Mouse (Mus musculus) layer of hippocampus, adult 9-11 months (tissue): ENCODE data around the gene Cideb.
A peak's percentile ranks its signal among the peaks of the same experiment; 100 is the strongest.

ENCODE experiments used
- DNase-seq: peaks from one replicate; pipeline ENCODE4 v3.0.0; 2022

The Cideb gene

DNA sequence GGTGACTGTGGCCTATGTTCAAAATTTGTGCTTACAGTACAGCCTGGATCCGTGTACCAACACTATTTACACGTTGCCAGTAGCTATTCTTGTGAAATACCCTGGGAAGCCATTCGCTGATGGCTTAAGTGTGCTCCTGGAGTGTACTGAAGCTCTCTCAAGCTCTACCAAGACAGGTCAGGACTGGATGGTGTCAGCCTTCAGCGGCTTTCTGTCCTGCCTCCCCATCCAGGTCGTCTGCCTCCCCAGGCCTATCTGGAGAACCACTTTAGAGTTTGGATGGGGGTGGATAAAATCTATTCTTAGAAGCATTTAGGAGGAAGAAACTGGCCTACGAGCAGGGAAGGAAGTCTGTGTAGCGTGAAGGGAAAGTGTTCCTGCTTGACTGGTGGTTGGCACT, 4.9 kb upstream of the Cideb start:
- DNase-seq: no peak

DNA sequence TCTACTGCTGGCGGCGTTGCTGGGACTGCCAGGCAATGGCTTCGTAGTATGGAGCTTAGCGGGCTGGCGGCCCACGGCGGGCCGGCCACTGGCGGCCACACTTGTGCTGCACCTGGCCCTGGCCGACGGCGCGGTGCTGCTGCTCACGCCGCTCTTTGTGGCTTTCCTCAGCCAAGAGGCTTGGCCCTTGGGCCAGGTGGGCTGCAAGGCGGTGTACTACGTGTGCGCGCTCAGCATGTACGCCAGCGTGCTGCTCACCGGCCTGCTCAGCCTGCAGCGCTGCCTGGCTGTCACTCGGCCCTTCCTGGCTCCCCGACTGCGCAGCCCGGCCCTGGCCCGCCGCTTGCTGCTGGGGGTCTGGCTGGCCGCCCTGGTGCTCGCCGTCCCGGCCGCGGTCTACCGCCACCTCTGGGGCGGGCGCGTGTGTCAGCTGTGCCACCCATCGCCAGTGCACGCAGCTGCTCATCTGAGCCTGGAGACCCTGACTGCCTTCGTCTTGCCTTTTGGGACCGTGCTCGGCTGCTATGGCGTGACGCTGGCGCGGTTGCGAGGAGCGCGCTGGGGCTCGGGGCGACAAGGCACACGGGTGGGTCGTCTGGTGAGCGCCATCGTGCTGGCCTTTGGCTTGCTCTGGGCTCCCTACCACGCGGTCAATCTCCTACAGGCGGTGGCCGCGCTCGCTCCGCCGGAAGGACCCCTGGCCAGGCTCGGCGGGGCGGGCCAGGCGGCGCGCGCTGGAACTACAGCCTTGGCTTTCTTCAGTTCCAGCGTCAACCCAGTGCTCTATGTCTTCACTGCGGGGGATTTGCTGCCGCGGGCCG, 4.0 kb upstream of the Cideb start:
- DNase-seq: no peak

DNA sequence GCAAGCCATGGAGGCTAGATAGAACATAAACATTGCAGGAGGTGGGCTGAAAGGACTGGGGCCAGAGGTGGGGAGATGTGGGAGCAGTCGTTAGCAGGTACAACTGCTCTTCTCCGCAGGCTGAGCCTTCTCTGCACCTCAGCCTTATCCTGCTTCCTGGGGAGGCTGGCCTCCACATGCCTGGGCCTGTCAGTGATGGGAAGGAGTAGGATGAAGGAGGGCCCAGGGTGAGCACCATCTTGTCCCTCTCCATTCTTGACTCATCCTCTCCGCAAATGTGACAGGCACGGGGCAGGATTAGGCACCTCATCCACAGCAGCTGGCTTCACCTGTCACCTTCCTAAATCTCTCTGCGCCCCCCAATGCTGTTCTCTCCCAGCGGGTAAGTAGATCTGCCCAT, 2.9 kb upstream of the Cideb start, which contains the start of gene Ltb4r2:
Gene Ltb4r2, plus strand, starts transcription at position 266 of the 400 bp plus-strand sequence.
- no peak for DNase-seq

DNA sequence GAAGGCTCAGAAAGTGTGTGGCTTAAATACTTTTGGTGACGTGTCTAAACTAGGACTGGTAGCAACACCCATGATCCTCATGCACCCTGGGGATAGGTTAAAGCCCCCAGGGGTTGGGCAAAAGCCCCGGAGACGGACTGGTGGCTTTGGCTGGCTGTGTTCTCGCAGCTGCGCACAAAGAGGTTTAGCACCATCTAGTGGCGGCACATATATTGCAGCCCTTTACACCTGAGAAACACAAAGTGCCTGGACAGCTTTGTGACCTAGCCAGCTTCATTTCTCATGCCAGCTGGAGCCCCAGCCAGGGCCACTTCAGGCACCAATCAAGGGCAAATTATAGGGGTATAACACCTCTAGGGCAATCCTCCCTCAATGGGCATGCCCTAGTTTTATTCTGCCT, 1.9 kb upstream of the Cideb start:
- DNase-seq: peak; percentile 76

DNA sequence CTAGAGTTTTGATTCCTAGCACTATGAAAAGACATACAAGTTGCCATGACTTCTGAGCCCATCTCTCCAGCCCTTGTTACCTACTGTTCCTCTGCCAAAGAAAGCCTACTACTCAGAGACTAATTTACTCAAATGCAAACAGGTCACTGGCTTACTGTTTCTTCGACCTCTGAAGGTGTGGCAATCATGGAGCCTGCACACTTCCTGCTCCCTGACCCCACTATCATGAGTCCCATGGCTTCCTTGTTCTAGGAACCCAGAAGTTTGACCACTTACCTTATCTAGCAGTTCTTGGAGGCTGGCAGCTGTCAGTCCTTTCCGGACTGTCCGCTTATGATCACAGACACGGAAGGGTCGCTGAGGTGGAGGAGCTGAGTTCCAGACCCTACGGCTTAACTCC, 692 bp downstream of the Cideb start:
- DNase-seq: no peak

DNA sequence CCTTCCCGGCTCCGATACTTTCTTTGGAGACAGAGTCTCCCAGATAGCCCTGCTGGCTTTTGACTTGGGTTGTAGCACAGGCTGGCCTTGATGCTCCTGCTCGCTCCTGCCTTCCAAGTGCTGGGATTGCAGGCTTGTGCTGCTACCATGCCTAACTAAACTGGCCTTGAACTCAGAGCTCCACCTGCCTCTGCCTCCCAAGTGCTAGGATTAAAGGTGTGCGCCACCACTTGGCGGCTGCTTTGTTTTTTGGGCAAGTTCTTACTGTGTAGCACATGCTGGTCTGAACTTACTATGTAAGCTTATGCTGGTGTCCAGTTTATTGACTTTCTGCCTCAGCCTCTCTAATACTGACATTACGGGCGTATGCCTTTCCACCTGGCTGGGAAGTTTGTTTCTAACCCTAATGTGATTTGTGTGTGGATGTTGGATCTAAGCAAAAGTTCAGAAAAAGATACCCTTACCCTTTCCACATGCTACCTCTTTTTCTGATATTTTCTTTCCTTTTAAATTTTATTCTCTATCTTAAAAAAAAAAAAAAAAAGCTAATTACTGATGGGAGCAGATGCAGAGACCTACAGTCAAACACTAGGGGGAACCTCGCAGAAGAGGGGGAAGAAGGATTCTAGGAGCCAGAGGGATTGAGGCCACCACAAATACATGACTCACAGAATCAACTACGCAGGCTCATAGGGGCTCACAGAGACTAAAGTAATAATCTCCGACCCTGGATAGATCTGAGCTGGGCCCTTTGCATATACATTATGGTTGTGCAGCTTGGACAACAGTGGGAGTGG, 11.0 kb downstream of the Cideb start:
- DNase-seq: no peak

DNA sequence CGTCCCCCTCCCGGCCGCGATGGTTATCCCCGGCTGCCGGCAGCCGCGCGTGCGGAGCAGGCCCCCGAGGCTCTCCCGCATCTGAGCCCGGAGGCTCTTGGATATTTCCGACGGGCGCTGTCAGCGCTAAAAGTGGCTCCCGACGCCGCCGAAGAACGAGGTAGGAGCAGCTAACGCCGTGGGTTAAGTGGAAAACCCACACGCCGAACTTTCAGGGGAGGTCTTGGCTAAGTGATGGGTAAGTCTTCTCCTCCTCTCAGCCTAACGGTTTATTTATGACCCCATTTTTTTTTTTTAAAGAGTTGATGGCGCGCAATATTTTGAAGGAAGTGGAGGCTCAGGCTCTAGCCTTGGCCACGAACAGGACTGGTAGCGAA, 12.4 kb downstream of the Cideb start:
- no peak for DNase-seq

DNA sequence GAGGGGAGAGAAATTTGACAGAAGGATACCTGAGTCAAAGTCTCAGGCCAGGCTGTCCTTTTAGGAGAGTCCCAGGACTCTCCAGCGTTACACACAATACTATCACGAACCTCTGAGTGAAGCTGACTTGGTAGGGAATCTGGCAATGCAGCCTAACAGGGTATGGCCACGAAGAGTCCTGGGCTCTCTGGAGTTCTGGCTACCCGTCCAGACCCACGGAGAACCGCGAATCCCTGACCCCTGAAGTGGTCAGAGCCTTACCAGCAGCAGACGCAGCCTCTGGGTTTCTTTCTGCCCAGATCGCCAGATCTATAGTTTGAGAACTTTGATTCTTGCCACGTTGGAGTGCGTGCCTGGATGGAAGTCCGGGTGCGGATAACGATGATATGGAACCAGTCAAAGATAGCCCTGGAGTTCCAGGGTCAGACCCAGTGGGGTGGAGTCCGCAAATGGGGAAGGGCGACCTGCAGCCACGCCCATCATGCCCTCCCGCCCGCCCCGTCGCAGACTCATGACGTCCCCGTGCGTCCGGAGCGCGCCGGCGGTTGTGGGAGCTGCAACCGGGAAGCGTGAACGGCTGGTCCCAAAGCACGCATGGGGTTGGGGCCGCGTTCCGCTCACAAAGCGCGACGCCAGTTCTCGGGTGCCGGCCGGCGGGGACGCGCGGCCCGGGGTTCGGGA, 12.9 kb downstream of the Cideb start, which contains the start of the genes Dhrs1 and Nop9:
Gene Dhrs1, minus strand, starts transcription at position 511 of the 681 bp plus-strand sequence.
Gene Nop9, plus strand, starts transcription at position 514 of the 681 bp plus-strand sequence.
- peak; percentile 85 for DNase-seq

DNA sequence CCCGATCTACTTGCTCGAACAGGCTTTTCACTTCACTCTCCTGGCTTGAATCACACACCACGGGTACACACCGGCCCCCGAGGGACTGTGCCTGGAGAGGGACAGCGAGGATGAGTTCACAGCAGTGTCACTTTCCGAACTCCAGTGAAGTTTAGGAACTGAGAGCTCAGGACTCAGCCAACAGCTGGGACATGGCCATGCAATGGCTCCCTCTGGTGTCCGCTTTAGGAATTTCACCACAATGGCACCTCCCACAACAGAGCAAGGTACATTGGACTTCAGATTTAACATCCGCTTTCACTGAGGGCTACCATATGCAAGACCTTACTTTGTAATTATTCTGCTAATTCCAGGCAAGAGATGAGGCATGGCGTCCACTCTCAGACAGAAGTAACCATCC, 14.5 kb downstream of the Cideb start:
- peak; percentile 79 for DNase-seq

DNA sequence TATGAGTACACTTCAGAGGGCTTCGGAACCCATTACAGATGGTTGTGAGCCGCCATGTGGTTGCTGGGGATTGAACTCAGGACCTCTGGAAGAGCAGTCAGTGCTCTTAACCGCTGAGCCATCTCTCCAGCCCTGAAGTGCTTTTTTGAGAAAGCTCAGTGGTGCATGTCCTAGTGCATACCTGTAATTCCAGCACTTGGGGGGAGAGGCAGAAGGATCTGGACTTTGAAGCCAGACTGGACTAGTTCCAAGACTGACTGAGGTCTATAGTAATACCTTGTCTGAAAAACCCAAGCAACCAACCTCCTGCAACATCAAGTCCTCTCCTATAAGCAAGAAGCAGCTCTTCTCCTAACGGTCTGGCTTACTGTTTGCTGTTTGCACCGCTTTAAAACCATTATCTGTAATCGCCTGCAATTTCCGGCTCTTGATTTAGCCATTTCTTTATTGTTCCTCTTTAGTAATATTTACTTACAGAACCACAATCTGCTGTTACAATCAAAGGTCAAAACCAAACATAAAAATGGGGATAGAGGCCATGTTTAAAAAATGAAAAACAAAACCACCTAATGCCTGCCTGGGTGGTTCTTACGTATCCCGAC, 21.1 kb downstream of the Cideb start:
- DNase-seq: no peak

DNA sequence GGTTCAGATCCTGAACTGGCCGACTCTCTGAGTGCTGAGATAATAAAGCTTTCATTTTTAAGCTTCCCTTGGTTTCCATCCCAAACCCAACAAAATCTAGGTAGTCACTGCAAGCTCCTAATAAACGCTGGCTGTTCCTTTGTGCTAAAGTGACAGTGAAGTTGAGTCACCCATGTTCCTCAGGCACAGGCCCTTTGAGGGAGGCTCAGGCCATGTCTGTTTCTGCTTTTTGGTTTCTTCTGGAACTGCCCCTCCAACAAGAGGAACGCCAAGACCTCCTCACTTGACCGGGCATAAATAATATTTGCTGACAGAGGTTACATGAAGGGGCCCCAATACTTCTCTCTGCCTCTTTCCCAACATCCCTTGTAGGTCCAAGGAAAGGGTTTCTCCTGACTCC, 22.5 kb downstream of the Cideb start:
- DNase-seq: no peak

DNA sequence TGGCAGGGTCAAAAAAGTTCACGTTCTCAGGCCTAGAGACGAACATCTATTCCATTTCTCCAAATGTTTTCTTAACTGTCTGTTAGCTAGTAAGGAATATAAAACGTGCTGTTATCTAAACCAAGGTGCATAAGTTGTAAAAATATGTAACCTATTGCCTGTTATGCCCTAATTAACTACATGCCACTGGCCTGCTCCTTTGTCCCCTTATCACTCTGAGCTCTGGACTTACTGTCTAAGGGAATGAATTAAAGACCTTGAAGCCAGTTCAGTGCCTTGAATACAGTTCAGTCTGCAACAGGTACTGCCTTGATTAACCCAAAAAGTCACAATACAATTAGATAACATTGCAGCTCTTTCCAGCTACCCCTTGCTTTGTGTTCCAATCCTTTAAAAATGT, 22.9 kb downstream of the Cideb start:
- DNase-seq: no peak

DNA sequence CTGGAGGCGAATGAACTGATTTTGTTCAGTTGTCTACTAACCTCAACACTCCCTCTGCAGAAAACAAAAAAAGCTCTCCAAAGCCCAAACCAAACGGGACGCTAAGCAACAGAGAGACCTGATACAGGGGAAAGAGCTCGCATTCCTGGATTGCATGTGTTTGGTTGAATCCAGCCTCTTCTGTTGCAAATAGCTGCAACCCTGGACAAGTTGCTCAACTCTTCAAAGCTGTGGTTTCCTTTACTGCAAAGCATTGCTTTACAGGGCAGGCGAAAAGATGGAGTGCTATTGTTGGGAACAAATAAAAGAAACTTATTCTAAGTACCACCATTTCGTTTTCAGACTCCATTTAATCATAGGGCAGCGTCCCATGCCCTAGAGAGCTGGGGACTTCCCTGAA, 23.4 kb downstream of the Cideb start:
- DNase-seq: no peak

DNA sequence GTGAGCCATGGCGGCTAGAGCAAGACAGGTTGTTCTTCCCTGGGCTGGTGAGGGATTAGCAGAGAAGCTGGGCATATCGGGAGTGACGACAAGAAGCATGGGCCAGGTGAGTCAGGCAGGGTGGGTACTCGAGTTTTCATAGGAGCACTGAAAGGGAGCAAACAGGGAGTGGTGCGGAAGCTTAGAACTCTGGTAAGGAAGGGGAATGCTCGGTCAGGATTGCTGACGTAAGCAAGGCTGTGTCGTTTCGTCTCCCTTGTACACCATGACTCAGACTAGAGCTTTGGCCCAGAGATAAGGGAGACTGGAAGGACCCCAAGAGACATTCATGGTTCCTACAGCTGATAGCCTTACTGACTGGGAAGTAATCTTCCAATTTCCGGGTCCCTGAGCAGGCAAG, 24.4 kb downstream of the Cideb start:
- no peak for DNase-seq

DNA sequence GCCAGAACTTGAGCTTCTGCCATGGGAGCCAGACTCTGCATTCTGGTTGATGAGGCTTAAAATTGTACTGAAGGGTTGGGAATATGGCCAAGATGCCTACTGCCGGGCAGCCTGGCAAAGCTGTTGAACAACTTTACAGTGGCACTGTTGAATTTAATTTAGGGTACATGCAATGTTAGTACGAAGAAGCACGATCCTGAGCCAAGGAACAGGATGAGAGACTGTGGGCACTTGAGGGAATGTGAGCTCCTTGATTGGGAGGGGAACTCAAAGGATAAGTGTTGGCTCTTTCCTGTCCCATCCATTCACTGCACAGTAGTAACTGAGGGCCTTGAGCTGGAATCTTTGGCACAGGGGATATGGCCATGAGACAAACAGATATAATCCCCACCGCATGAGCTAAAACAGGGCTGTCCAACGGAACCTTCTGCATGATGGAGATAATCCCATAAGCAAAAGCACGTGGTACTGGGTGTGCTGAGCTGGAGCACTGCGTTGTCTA, 27.7 kb downstream of the Cideb start:
- peak; percentile 55 for DNase-seq

DNA sequence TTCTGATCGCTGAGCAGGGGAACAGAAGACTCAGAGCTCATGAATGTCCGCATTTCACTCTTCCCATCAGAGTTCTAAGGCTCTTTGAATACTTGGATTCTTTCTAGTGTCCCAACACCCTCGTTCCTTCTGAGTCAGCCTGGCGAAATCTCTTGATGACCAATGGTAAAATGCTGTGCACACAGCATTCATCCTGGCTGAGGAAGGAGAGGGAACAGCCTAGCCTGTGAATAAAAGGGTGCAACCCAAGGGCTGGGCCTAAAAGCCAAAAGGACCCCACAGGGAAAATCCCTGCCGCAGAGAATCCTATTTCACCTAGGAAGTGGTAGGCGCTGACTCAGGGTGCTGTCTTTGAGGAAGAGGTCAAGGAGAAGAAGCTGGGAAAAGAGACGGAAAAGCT, 28.1 kb downstream of the Cideb start:
- no peak for DNase-seq

DNA sequence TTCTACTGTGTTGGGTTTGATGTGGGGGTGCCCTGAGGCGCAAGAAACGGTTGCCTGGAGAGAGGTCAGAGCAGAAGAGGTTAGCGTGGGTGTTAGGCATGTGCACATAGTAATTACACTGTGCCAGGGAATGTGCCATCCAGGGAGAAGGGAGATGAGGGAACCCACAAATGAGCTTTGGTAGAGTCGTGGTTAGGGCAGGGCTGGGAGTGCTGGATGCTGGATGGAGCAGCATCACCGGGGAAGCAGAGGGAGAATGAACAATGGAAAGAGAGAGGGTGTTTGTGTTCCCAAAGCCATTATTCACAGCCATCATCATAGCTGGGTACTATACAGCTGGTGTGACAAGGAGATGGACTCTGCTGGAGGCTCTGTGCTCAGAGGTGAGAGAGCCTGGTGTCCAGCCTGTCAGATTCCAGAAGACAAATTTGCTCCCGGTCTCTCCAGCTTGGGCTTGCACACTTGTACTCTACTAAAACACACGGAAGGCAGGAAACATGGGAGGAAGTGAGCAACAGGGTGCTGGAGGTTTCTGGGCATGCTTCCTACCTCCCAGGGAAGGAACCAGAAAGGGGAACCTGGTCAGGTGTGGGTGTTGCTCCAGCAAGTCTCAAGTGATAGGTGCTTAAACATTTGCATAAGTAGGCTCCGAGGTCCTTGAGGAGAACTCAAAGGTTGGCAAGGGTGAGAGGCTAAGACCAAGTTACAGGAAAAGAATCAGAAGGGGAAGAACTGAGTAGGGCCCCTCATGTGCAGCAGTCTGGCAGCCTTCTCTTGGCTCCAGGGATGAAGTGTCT, 30.2 kb downstream of the Cideb start:
- DNase-seq: no peak

DNA sequence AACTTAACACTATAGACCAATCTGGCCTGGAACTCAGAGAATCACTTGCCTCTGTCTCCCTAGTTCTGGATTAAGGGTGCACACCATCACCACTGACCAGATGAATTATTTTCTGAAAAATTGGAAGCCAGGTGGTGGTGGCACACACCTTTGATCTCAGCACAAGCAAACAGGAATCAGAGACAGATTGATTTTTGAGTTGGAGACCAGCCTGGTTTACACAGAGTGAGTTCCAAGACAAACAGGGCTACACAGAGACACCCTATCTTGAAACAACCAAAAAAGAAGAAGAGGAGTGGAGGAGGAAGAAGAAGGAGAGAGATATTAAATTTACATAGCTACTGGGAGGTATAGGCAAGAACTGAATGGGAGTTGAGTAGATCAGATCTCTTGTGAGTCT, 32.0 kb downstream of the Cideb start:
- DNase-seq: no peak

DNA sequence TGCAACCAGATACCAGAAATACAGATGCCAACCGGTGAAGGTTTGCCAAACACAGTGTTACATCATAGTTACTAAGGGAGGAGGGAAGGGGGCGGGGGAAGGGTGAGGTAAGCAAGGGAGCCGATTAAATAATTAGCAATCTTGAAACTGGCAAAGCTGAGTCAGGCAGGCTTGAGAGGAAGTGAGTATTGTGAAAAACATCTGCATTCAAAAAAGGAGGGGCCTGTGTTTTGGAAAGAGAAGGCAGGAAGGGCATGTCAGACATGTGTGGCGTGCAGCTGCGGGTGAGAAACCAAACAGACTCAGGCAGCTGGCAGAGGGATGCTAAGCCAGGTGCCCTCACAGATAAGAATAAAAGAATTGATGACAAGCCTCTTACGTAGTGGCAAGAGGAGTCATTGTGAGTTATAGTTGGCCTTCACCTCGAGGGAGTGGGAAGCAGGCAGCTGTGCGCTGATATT, 33.8 kb downstream of the Cideb start:
- DNase-seq: no peak

DNA sequence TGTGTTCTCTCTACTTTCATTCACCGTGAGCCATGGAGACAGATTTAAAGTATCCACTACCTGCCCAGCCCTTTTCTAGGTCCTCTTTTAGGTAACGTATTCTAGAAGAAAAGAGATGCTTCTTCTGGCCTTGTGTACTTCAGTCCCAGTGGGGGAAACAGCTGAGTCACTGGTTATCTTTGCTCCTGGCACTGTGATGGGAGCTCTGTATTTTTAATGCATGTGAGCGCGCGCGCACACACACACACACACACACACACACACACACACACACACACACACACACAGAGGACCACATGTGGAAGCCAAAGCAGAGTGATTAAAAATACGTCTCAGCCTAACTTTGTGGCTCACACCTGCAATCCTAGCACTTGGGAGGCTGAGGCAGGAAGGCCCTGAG, 34.8 kb downstream of the Cideb start:
- DNase-seq: no peak

DNA sequence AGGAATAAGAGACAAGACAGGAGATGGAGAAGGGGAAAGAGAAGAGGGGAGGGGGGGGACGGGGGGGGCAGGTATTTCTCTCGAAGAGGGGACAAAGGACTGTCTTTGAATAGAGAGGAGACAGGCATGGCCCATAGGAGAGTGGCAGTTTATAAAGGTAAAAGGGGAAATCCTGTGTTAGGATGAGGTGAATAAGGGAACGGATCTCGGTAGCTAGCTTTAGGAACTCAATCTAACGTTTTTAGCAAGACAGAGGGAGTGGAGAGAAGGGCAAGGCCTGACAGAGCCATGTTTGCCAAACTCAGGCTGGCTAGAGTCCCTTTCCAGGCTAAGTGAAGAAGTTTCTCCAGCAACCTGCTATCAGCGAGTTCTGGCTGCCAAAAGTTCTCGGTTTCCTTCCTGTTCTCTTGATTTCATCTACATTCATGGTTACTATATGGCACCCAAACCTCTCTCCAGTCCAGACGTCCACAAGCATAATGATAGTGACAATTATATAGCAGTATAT, 35.8 kb downstream of the Cideb start:
- DNase-seq: no peak
